Mouse (Mus musculus): ENCODE measurements around the gene Lpcat2b. TPM values are rescaled to one million over a fixed set of nuclear protein-coding genes. Genes with fewer than 3 reads are reported as not detected.

Gene Lpcat2b
- polyA plus RNA-seq, 1 experiment, result not detected

GRCm38 (mm10) chr5:107441881-107442280 is 10.5 kb downstream of the Lpcat2b start:
- no peak for TF ChIP-seq CTCF (IDR thresholded peaks at IDR 0.05; ENCODE audit: low read depth, low read length)
- no peak overlapping the region for H3K27ac ChIP-seq (ENCODE audit: insufficient read depth, low read depth, low read length)
- no peak overlapping the region for H3K4me3 ChIP-seq (ENCODE audit: insufficient read depth, low read length)
- H3K4me1 ChIP-seq (ENCODE audit: control insufficient read depth, insufficient read depth, low read length), result peaks cover 18% of the 10 kb centered on the region

GRCm38 (mm10) chr5:107444251-107444650 is 12.9 kb downstream of the Lpcat2b start:
- H3K4me1 ChIP-seq (ENCODE audit: control insufficient read depth, insufficient read depth, low read length), result peaks cover 22% of the 10 kb centered on the region
- H3K4me3 ChIP-seq (ENCODE audit: insufficient read depth, low read length), result no peak overlapping the region
- no peak for TF ChIP-seq POLR2A (IDR thresholded peaks at IDR 0.05; ENCODE audit: borderline replicate concordance, low read depth, low read length)
- TF ChIP-seq CTCF (IDR thresholded peaks at IDR 0.05; ENCODE audit: low read depth, low read length), result no peak
- no peak overlapping the region for H3K27ac ChIP-seq (ENCODE audit: insufficient read depth, low read depth, low read length)

- TF ChIP-seq CTCF (IDR thresholded peaks at IDR 0.05; ENCODE audit: low read depth, low read length) (no peak), POLR2A (IDR thresholded peaks at IDR 0.05; ENCODE audit: borderline replicate concordance, low read depth, low read length) (no peak)
Observed at GRCm38 (mm10) chr5:107447977-107448376, 16.6 kb downstream of the Lpcat2b start.

GRCm38 (mm10) chr5:107448784-107449183 is 17.4 kb downstream of the Lpcat2b start:
- H3K4me1 ChIP-seq (ENCODE audit: control insufficient read depth, insufficient read depth, low read length), result peaks cover 26% of the 10 kb centered on the region
- H3K4me3 ChIP-seq (ENCODE audit: insufficient read depth, low read length), result no peak overlapping the region
- TF ChIP-seq CTCF (IDR thresholded peaks at IDR 0.05; ENCODE audit: low read depth, low read length) (no peak), POLR2A (IDR thresholded peaks at IDR 0.05; ENCODE audit: borderline replicate concordance, low read depth, low read length) (no peak)
- H3K27ac ChIP-seq (ENCODE audit: insufficient read depth, low read depth, low read length), result no peak overlapping the region

More at GRCm38 (mm10) chr5:107447977-107448376, 16.6 kb downstream of the Lpcat2b start:
- Histone ChIP-seq H3K4me1 (ENCODE audit: control insufficient read depth, insufficient read depth, low read length) (peaks cover 28% of the 10 kb centered on the region), H3K27ac (ENCODE audit: insufficient read depth, low read depth, low read length) (no peak overlapping the region), H3K4me3 (ENCODE audit: insufficient read depth, low read length) (no peak overlapping the region)

GRCm38 (mm10) chr5:107449620-107450019 is 18.3 kb downstream of the Lpcat2b start:
- H3K4me1 ChIP-seq (ENCODE audit: control insufficient read depth, insufficient read depth, low read length), result peaks cover 26% of the 10 kb centered on the region
- H3K4me3 ChIP-seq (ENCODE audit: insufficient read depth, low read length), result no peak overlapping the region
- TF ChIP-seq CTCF (IDR thresholded peaks at IDR 0.05; ENCODE audit: low read depth, low read length), result no peak
- TF ChIP-seq POLR2A (IDR thresholded peaks at IDR 0.05; ENCODE audit: borderline replicate concordance, low read depth, low read length), result no peak
- no peak overlapping the region for H3K27ac ChIP-seq (ENCODE audit: insufficient read depth, low read depth, low read length)

- no peak for TF ChIP-seq CTCF (IDR thresholded peaks at IDR 0.05; ENCODE audit: low read depth, low read length)
- Histone ChIP-seq H3K27ac (ENCODE audit: insufficient read depth, low read depth, low read length) (no peak overlapping the region), H3K4me1 (ENCODE audit: control insufficient read depth, insufficient read depth, low read length) (peaks cover 29% of the 10 kb centered on the region), H3K4me3 (ENCODE audit: insufficient read depth, low read length) (no peak overlapping the region)
Observed at GRCm38 (mm10) chr5:107450299-107450698, 18.9 kb downstream of the Lpcat2b start.

- Histone ChIP-seq H3K27ac (ENCODE audit: insufficient read depth, low read depth, low read length) (no peak overlapping the region), H3K4me1 (ENCODE audit: control insufficient read depth, insufficient read depth, low read length) (peaks cover 10% of the 10 kb centered on the region), H3K4me3 (ENCODE audit: insufficient read depth, low read length) (no peak overlapping the region)
- TF ChIP-seq CTCF (IDR thresholded peaks at IDR 0.05; ENCODE audit: low read depth, low read length), result no peak
Observed at GRCm38 (mm10) chr5:107462147-107463076, 31.1 kb downstream of the Lpcat2b start.

- Histone ChIP-seq H3K27ac (ENCODE audit: insufficient read depth, low read depth, low read length) (no peak overlapping the region), H3K4me3 (ENCODE audit: insufficient read depth, low read length) (no peak overlapping the region), H3K4me1 (ENCODE audit: control insufficient read depth, insufficient read depth, low read length) (peaks cover 4% of the 10 kb centered on the region)
- no peak for TF ChIP-seq POLR2A (IDR thresholded peaks at IDR 0.05; ENCODE audit: borderline replicate concordance, low read depth, low read length)
- no peak for TF ChIP-seq CTCF (IDR thresholded peaks at IDR 0.05; ENCODE audit: low read depth, low read length)
Observed at GRCm38 (mm10) chr5:107466501-107466900, 35.2 kb downstream of the Lpcat2b start.

- Histone ChIP-seq H3K4me3 (ENCODE audit: insufficient read depth, low read length) (no peak overlapping the region), H3K27ac (ENCODE audit: insufficient read depth, low read depth, low read length) (no peak overlapping the region), H3K4me1 (ENCODE audit: control insufficient read depth, insufficient read depth, low read length) (peaks cover 4% of the 10 kb centered on the region)
- no peak for TF ChIP-seq CTCF (IDR thresholded peaks at IDR 0.05; ENCODE audit: low read depth, low read length)
- TF ChIP-seq POLR2A (IDR thresholded peaks at IDR 0.05; ENCODE audit: borderline replicate concordance, low read depth, low read length), result no peak
Observed at GRCm38 (mm10) chr5:107467098-107467497, 35.7 kb downstream of the Lpcat2b start.

GRCm38 (mm10) chr5:107470600-107471329 is 39.4 kb downstream of the Lpcat2b start:
- H3K27ac ChIP-seq (ENCODE audit: insufficient read depth, low read depth, low read length), result no peak overlapping the region
- no peak overlapping the region for H3K4me3 ChIP-seq (ENCODE audit: insufficient read depth, low read length)
- TF ChIP-seq CTCF (IDR thresholded peaks at IDR 0.05; ENCODE audit: low read depth, low read length) (no peak), POLR2A (IDR thresholded peaks at IDR 0.05; ENCODE audit: borderline replicate concordance, low read depth, low read length) (no peak)
- H3K4me1 ChIP-seq (ENCODE audit: control insufficient read depth, insufficient read depth, low read length), result peaks cover 4% of the 10 kb centered on the region

Data from bone marrow macrophage, adult 2 months (primary cell).